Mouse (Mus musculus): Measurements from ENCODE around the gene Emid1. TPM values are rescaled to one million over a fixed set of nuclear protein-coding genes. Genes with fewer than 3 reads are reported as not detected.

Emid1 gene
- polyA plus RNA-seq, 1 experiment from 2014 or later = 9.3 TPM

DNA sequence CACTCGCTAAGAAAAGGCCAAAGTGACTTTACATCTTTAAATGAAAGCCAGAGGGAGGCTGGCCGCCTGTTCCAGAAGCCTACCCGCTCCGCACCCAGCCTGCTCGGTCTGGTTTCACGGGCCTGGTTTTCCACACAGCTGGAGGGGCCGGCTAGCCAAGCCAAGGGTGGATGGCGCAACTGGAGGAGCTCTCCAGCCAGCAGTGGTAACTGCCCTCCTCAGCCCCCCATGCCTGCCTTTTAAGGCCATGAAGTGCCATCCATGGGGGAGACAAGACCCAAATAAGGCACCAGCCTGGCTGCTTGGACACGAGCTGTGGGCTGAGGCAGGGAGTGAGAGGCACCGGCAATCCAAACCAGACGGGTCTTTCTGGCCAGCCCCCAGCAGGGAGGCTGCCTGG lies 16.1 kb downstream of the Emid1 start:
- no peak for ATAC-seq (replicated peaks)
- Histone ChIP-seq H3K36me3 (replicated peaks) (no peaks in the 10 kb centered on the region), H3K4me1 (peaks cover 5% of the 10 kb centered on the region; the same call in 1 of the 2 replicates), H3K27ac (no peak overlapping the region), H3K9ac (no peak overlapping the region), H3K9me3 (no peaks in the 10 kb centered on the region), H3K4me2 (no peak overlapping the region), H3K27me3 (replicated peaks) (no peaks in the 10 kb centered on the region), H3K4me3 (no peak overlapping the region)
- 85% methylated on average over 11 of the region's 11 CpGs for WGBS

DNA sequence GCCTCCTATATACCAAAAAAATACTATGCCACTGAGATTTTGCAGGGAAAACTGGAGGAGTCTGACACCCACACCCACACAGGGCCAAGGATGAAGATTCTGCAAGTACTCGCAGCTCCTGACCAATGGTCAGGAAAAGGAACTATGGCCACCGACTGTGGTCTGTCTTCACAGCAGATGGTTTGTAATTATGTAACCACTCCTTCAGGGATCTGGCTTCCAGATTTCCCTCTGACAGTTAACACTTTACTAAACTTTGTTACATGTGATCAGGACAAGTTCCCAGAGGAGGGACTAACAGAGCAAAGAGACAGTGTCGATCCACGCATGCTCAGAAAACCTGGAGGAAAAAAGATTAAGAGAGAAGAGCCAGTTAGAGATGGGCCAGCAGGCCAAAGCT lies 19.3 kb downstream of the Emid1 start:
- 82% methylated on average over 4 of the region's 4 CpGs for WGBS
- H3K9ac ChIP-seq = no peak overlapping the region
- H3K27ac ChIP-seq = no peak overlapping the region
- no peaks in the 10 kb centered on the region for H3K27me3 ChIP-seq (replicated peaks)
- H3K4me1 ChIP-seq = peaks cover 5% of the 10 kb centered on the region; the same call in 1 of the 2 replicates
- H3K36me3 ChIP-seq (replicated peaks) = no peaks in the 10 kb centered on the region
- H3K9me3 ChIP-seq = no peaks in the 10 kb centered on the region
- H3K4me3 ChIP-seq = no peak overlapping the region
- H3K4me2 ChIP-seq = no peak overlapping the region
- no peak for ATAC-seq (replicated peaks)

DNA sequence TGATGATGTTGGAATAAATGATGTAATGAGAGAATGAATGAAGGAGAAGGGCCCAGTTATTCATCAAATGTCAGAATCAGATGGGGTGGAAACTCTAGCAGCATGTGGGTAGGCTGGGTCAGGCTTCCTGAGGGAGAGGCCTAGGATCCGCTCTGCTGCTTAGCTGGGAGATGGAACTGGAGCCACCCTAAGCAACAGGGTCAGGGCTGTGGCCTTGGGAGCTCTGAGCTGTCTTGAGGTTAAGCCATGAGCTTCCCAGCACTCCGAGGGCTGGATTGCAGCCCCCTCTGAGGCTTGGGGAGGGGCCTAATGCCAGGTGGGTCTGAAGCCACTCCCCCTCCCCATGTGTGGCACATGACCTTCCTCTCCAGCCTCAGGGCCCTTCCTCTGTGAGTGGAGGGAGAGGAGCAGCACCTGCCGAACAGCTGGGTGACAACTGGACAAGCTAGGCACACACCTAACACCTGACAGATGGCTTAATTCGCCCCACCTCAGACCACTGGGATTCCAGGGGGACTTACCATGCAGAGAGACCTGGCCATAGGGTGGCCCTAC lies 21.9 kb downstream of the Emid1 start:
- Histone ChIP-seq H3K9me3 (no peaks in the 10 kb centered on the region), H3K36me3 (replicated peaks) (no peaks in the 10 kb centered on the region), H3K4me1 (peaks cover 5% of the 10 kb centered on the region; the same call in 1 of the 2 replicates), H3K27me3 (replicated peaks) (no peaks in the 10 kb centered on the region), H3K4me3 (no peak overlapping the region), H3K9ac (no peak overlapping the region), H3K27ac (no peak overlapping the region), H3K4me2 (no peak overlapping the region)
- no peak for ATAC-seq (replicated peaks)
- 58% methylated on average over 4 of the region's 4 CpGs for WGBS

DNA sequence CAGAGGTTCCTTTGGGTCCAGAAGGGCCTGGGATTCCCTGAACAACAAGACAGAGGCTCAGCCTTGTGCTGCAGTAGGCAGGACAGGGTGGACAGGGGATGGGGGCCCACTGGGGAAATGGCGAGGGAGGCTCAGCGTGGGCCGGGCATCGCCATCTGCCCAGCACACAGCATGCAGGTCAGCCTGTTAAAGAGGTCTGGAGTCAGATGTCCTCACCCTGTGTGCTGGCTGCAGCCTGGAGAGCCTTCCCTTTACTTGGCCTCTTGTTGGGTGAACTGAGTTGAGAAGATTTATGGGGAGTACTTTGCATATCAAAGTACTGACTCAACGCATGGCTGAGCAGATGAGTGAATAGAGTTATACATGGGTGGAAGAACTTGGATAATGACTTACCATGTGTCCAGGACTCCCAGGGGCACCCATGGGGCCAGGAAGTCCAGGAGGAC lies 23.0 kb downstream of the Emid1 start:
- Histone ChIP-seq H3K36me3 (replicated peaks) (no peaks in the 10 kb centered on the region), H3K9ac (no peak overlapping the region), H3K4me2 (no peak overlapping the region), H3K27me3 (replicated peaks) (no peaks in the 10 kb centered on the region), H3K27ac (no peak overlapping the region), H3K9me3 (no peaks in the 10 kb centered on the region), H3K4me3 (no peak overlapping the region), H3K4me1 (peaks cover 5% of the 10 kb centered on the region; the same call in 1 of the 2 replicates)
- no peak for ATAC-seq (replicated peaks)
- 9% methylated on average over 5 of the region's 5 CpGs for whole genome bisulfite sequencing

DNA sequence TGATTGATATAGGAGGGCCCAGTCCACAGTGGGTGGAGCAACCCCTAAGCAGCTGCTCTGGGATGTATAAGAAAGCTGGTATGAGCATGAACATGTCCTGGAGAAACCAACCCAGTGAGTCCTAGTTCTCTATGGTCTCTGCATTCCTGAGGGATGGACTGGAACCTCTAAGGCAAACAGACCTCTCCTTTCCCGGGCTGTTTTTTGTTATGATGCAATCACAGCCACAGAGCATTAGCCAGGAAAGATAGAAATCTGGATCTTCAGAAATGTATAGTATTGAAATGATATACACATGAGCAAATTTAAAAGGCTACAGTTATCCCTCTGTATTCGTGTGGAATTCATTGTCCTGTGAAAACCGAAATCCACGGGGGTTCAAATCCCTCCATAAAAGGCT lies 26.3 kb downstream of the Emid1 start:
- Histone ChIP-seq H3K27me3 (replicated peaks) (no peaks in the 10 kb centered on the region), H3K4me2 (no peak overlapping the region), H3K4me1 (peaks cover 5% of the 10 kb centered on the region; the same call in 1 of the 2 replicates), H3K27ac (no peak overlapping the region), H3K36me3 (replicated peaks) (no peaks in the 10 kb centered on the region), H3K9ac (no peak overlapping the region), H3K4me3 (no peak overlapping the region), H3K9me3 (no peaks in the 10 kb centered on the region)
- no peak for ATAC-seq (replicated peaks)
- 58% methylated on average over 4 of the region's 4 CpGs for whole genome bisulfite sequencing

DNA sequence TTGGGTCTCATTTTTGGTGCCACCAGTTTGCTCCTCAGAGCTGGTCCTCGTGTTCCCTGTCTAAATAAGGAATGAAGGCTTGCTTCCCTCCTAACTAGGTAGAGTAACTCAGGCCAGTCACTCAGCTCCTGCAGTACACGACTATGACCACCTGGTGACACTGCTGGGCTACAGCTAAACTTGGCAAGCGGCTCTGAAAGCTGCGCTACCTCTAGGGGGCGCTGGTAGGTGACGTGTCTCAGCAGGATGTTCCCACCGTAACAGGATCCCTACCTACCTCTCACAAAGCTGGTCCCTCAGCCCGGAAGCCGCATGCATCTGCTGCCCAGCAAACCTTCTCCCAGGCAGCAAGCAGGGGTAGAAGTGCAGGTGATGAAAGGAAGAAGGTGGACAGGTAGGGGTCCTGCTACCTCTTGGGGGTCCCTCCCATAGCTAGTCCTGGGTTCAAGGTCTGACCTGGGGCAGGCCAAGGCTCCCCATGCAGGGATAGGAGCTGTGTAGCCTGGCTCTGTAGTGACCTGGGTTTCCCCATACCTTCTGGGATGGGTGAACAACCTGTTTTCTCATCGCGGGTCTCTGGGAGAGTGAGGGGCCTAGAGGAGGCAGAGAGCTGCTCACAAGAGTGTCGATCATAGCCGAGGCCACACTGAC lies 37.0 kb downstream of the Emid1 start:
- H3K36me3 ChIP-seq (replicated peaks) = no peaks in the 10 kb centered on the region
- H3K27ac ChIP-seq = no peak overlapping the region
- H3K4me2 ChIP-seq = no peak overlapping the region
- WGBS = 31% methylated on average over 13 of the region's 13 CpGs
- H3K9me3 ChIP-seq = no peaks in the 10 kb centered on the region
- H3K27me3 ChIP-seq (replicated peaks) = no peaks in the 10 kb centered on the region
- no peak overlapping the region for H3K9ac ChIP-seq
- no peak overlapping the region for H3K4me3 ChIP-seq
- ATAC-seq (replicated peaks) = 0 out of 2 replicates have a peak, but pooled peaks have one; percentile 45
- H3K4me1 ChIP-seq = no peaks in the 10 kb centered on the region

DNA sequence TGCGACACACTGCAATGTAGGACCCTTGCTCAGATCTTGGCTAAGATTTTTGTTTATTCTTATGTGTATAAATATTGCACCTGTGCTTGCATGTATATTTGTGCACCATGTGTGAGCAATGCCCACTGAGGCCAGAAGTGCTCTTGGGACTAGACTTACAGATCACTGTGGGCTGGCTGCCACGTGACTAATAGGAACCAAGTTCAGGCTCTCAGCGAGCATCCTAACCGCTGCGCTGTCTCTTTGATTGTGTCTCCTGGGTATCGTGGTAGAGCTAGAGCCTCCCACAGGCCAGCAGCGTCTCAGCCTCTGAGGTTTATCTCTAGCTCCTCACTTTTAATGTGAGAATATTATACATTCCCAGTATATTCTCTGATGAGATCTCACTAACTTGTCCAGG lies 38.4 kb downstream of the Emid1 start:
- 81% methylated on average over 7 of the region's 7 CpGs for WGBS
- no peak overlapping the region for H3K9ac ChIP-seq
- no peak overlapping the region for H3K4me2 ChIP-seq
- no peak for ATAC-seq (replicated peaks)
- no peaks in the 10 kb centered on the region for H3K9me3 ChIP-seq
- H3K4me1 ChIP-seq = no peaks in the 10 kb centered on the region
- no peaks in the 10 kb centered on the region for H3K36me3 ChIP-seq (replicated peaks)
- no peak overlapping the region for H3K4me3 ChIP-seq
- H3K27ac ChIP-seq = no peak overlapping the region
- no peaks in the 10 kb centered on the region for H3K27me3 ChIP-seq (replicated peaks)

DNA sequence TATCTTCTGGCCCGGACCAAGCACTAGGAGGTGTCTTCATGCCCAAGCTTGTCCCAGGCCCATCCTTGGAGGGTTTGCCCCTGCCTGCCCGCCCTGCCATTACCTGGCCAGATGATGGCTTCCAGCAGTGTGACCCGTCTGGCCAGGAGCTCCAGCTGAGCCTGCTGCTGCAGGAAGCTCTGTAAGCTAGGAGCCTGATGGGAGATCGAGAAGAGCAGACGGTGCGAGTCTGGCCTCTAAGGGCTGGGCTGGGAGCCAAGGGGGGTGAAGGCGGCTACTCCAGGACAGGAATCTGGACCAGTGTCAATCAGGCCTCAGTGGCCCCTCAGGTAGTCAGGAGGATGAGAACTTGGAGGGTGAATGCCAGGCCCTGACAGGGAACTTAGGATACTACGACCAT lies 42.6 kb downstream of the Emid1 start:
- Histone ChIP-seq H3K36me3 (replicated peaks) (no peaks in the 10 kb centered on the region), H3K27ac (no peak overlapping the region), H3K4me1 (no peaks in the 10 kb centered on the region), H3K9me3 (no peaks in the 10 kb centered on the region), H3K27me3 (replicated peaks) (no peaks in the 10 kb centered on the region), H3K4me3 (no peak overlapping the region), H3K9ac (no peak overlapping the region), H3K4me2 (no peak overlapping the region)
- no peak for ATAC-seq (replicated peaks)
- WGBS = 83% methylated on average over 8 of the region's 8 CpGs

DNA sequence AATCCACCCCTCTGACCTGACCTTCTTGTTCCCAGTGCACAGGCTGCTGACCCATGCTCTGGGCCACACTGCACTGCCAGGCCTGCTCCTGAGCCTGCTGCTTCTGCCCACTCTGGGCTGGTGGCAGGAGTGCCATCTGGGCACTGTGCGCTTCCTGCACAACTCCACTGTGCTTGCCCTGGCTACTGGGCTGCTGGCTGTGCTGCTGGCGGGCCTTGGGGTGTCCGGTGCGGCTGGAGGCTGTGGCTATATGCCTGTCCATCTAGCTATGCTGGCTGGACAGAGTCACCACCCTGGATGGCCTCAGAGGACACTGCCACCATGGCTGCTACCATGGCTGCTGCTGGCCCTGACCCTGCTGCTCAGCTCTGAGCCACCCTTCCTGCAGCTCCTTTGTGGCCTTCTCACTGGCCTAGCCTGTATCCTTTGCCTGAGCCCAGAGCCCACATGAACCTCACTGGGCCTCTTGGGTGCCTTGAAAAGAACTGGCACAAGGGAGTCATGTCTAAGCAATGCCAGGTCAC lies 48.0 kb downstream of the Emid1 start:
- WGBS = 97% methylated on average over 4 of the region's 4 CpGs
- no peak overlapping the region for H3K9ac ChIP-seq
- no peaks in the 10 kb centered on the region; the same call in 1 of the 2 replicates for H3K36me3 ChIP-seq (replicated peaks)
- H3K9me3 ChIP-seq = no peaks in the 10 kb centered on the region
- no peak overlapping the region for H3K4me3 ChIP-seq
- H3K4me1 ChIP-seq = peaks cover 16% of the 10 kb centered on the region
- no peak for ATAC-seq (replicated peaks)
- no peaks in the 10 kb centered on the region for H3K27me3 ChIP-seq (replicated peaks)
- H3K4me2 ChIP-seq = no peak overlapping the region
- H3K27ac ChIP-seq = no peak overlapping the region

DNA sequence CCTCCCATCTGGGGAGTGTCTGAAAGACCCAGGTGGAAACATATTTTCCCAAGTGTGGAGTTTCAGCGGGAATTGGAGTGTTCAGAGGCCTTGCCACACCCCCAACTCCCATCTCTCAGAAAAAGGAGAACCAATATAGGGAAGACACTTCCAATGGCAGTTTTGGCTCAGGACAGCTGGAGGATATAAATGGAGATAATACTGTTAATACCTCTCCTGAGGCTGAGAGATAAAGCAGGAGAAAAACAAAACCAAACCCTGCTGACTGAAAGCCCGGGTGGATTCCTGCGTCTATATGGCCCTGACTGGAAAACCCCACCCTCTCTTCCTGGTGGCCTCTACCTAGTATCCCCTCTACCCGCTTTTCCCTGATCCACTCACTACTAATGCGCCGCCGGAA lies 49.7 kb downstream of the Emid1 start:
- Histone ChIP-seq H3K36me3 (replicated peaks) (no peaks in the 10 kb centered on the region; the same call in 1 of the 2 replicates), H3K9me3 (no peaks in the 10 kb centered on the region), H3K27me3 (replicated peaks) (no peaks in the 10 kb centered on the region), H3K9ac (no peak overlapping the region), H3K4me1 (peaks cover 18% of the 10 kb centered on the region), H3K27ac (no peak overlapping the region), H3K4me3 (no peak overlapping the region), H3K4me2 (no peak overlapping the region)
- no peak for ATAC-seq (replicated peaks)
- WGBS = 87% methylated on average over 7 of the region's 7 CpGs

DNA sequence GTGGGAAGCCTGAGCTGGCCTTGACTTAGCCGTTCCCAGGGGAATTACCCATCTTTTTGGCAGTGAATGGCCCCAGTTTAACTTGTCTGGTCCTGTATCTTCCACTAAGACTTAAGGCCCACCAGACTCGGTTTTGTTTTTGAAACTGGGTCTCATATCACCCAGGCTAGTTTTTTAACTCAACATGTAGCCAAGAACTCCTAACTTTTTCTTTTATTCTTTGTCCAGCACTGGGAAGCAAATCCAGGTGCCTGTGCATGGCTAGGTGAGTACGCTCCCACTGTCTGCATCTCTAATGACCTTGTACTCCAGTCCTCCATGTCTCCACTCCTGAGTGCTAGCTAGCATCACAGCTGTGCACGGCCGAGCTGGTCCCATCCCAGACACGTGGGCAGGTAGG lies 50.4 kb downstream of the Emid1 start:
- Histone ChIP-seq H3K4me2 (no peak overlapping the region), H3K9ac (no peak overlapping the region), H3K9me3 (no peaks in the 10 kb centered on the region), H3K4me3 (no peak overlapping the region), H3K27me3 (replicated peaks) (no peaks in the 10 kb centered on the region), H3K36me3 (replicated peaks) (no peaks in the 10 kb centered on the region; the same call in 1 of the 2 replicates), H3K4me1 (peaks cover 25% of the 10 kb centered on the region), H3K27ac (no peak overlapping the region)
- 90% methylated on average over 6 of the region's 6 CpGs for WGBS
- ATAC-seq (replicated peaks) = no peak

DNA sequence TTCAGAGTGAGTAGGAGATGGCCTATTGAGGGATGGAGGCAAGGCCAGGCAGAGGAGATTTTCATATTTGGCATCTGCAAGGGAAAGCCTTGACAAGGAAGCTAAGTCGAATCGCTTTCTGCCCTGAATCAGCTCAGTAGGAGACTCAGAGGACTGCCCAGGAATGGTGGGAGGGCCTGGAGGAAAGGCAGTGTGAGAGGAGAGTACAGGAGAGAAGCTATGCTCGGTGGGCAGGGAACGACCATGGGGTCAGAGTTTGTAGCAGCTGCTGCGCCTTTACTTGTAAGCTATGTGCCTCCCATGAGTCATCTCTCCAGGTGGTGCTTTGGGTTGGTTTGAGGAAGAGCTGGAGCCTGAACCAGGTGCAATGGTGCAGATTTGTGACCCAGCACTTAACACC lies 51.3 kb downstream of the Emid1 start:
- Histone ChIP-seq H3K9ac (peak overlapping the region; percentile 85; the same call in 1 of the 2 replicates), H3K27me3 (replicated peaks) (no peaks in the 10 kb centered on the region), H3K9me3 (no peaks in the 10 kb centered on the region), H3K36me3 (replicated peaks) (no peaks in the 10 kb centered on the region; the same call in 1 of the 2 replicates), H3K4me3 (peak overlapping the region; percentile 66), H3K27ac (peak overlapping the region; percentile 99), H3K4me2 (peak overlapping the region; percentile 78), H3K4me1 (peaks cover 34% of the 10 kb centered on the region)
- no peak for ATAC-seq (replicated peaks)
- 44% methylated on average over 5 of the region's 5 CpGs for WGBS

DNA sequence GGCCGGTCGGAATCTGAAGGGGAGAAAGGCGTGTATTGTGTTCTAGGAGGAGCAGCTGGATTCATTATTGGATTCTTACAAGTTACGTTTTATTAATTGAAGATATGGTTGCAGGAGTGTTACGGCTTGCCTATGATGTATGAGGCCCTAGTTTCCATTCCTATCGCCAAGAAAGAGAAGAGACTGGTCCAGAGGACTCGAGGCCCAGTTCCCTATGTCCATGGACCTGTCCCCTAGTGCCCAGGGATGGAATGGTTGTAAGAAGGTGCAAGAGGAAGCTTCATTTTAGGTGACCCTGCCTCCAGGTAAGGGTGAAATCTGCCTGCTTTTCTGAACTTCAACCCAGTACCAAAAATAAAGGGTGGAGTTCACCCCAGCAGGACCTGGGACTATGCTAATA lies 51.8 kb downstream of the Emid1 start:
- Histone ChIP-seq H3K4me1 (peaks cover 36% of the 10 kb centered on the region), H3K4me3 (peak overlapping the region; percentile 66), H3K9me3 (no peaks in the 10 kb centered on the region), H3K4me2 (peak overlapping the region; percentile 78), H3K9ac (peak overlapping the region; percentile 85), H3K27me3 (replicated peaks) (no peaks in the 10 kb centered on the region), H3K36me3 (replicated peaks) (no peaks in the 10 kb centered on the region; the same call in 1 of the 2 replicates), H3K27ac (peak overlapping the region; percentile 99)
- no peak for ATAC-seq (replicated peaks)
- 0% methylated on average over 7 of the region's 7 CpGs for WGBS
